Mouse (Mus musculus): Measurements from ENCODE around the gene Thrb.

DNA sequence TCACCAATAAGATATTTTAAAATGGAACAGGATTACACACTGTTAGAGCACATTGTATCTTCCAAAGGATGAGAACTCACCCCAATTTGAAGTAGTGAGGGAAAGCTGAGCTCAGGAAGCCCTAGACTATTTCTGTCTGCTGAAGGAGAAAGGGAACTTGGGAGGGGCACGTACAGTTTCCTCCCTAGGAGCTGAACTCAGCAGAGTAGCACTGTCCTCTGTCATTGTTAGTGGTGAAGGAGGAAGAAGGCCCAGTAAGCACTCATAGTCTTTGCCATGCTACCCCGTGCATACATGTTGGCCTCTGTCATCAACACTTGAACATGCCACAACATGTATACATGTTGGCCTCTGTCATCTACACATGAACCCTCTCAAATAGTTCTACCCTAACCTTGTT lies 294.0 kb downstream of the Thrb start:
- no peak for TF ChIP-seq CTCF (IDR thresholded peaks at IDR 0.05; ENCODE audit: extremely low read depth, insufficient read depth, insufficient read length, insufficient replicate concordance)
- TF ChIP-seq POLR2A (IDR thresholded peaks at IDR 0.05; ENCODE audit: low read depth, low read length), result no peak
